Mouse (Mus musculus) kidney, adult 8-10 months (tissue): ENCODE results near the gene Atp5l.
A peak's percentile ranks its signal among the peaks of the same experiment; 100 is the strongest.
"Not testable (repeated sequence)": the region's sequence is repeated elsewhere in the genome, so short reads cannot be mapped to it uniquely, and the experiment has no call there.

Source experiments
- DNase-seq, 2 experiments: peaks; one replicate each; pipeline ENCODE4 v3.0.0; 2022

Gene Atp5l

DNA sequence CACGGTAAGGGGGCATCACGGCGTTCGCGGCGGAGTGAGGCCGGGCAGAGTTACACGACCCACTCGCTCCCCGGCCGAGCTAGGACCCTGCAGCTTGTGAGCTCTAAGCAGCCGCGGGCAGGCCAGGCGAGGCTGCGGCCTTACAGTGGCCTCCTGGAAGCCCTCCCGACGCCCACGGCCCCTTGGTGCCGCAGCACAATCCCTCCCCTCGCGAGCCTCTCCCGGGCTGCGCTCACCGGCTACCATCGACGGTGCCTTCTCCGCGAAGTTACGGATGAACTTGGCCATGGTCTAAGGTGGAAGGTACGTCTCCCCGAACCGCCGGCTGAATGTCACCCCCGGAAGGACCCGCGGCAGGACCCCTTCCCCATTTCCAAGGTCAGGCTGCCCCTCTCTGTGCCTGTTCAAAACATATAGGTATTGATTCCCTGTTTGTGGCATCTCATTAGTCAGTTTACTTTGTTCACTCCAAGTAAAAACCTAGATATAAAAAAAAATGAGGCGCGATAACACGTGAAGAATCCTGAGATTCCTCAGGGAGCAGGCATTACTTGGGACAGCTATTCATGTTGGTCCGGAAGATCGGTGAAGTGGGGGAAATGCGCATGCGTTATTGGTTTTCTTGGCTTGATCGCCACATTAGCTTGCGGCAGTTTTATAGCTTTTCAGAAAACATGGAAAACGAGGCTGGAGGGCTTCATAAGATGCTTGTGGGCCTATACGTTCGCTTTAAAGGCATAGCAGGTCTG is at the start of gene Atp5l:
Gene Atp5l, minus strand, starts transcription at position 369 of the 749 bp plus-strand sequence.
- DNase-seq = peak; percentile 88 to 91

DNA sequence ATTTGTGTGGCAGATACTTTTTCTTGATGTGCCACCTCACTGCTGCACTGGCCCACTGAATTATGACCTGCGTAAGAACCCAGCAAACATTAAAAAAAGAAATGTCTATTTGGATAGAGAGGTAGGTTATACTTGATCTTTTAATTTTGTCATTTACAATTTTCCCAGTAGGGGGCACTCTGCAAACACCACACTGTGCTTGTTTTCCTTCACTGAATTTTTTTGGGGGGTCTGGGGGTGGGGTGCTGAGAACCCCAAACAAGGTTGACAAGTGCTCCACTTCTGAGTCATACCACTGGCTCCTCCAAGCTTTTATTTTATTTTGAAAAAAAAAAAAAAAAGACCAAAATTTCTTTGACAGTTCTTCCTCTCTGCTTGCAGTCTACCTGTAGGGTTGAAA is 48.9 kb upstream of the Atp5l start:
- DNase-seq = no peak

DNA sequence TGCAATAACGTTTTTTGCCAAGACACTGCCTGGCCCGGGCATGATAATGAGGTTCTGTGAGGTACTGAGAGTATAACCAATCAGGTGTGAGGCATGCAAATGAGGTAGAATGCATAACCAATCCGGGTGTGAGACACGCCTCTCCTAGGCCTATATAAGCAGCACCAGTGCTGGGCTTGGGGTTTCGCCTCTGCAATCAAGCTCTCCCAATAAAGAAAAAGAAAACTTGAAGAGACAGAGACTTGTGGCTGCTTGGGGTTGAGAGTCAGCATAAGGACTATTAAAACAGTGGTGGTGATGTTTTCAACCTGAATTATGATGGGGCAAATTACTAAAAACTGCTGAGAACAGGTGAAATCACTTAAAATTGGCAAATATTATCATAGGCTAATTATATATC is 47.2 kb upstream of the Atp5l start:
- not testable (repeated sequence) for DNase-seq

DNA sequence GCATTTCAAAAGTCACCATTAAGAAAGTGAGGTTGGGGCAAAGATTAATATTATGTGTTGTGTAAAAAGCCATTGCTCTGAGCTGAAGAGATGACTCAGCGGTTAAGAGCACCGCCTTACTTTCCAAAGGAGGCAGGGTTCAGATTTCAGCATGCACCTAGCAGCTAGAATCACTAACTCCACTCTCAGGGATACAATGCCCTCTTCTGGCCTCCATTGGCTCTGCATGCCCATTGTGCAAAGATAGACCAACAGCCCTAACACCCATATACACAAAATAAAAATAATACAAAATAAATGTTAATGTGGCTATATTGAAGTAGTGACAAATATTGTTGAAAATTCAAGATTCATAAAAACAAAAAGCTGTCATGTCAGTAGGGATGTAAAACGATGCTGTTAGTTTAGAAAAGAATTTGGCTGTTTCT is 46.3 kb upstream of the Atp5l start:
- peak; percentile 89 to 92 for DNase-seq

DNA sequence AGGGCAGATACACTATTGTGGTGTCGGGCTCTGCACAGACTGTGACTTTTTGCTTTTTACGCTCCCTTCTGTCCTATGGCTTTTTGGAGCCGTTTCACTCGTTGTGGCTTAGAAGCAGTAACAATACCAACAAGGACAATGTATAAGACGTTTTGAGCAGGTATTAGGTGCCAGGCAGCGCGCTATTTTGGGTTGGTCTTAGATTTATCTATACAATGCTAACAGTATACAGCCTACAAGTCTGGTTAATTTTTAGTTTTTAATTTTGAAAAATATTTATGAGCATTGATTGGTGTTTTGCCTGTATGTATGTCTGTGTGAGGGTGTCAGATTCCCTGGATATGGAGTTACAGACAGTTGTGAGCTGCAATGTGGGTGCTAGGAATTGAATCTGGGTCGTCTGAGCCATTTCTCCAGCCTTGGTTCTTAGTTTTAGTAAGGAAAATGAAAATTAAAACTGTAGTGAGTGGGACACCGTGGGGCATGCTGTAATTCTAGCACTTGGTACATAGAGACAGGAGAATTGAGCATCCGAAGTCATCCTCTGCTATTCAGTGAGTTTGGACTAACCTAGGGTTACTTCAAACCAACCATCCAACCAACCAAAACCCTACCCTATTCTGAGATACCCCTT is 45.4 kb upstream of the Atp5l start:
- no peak for DNase-seq

DNA sequence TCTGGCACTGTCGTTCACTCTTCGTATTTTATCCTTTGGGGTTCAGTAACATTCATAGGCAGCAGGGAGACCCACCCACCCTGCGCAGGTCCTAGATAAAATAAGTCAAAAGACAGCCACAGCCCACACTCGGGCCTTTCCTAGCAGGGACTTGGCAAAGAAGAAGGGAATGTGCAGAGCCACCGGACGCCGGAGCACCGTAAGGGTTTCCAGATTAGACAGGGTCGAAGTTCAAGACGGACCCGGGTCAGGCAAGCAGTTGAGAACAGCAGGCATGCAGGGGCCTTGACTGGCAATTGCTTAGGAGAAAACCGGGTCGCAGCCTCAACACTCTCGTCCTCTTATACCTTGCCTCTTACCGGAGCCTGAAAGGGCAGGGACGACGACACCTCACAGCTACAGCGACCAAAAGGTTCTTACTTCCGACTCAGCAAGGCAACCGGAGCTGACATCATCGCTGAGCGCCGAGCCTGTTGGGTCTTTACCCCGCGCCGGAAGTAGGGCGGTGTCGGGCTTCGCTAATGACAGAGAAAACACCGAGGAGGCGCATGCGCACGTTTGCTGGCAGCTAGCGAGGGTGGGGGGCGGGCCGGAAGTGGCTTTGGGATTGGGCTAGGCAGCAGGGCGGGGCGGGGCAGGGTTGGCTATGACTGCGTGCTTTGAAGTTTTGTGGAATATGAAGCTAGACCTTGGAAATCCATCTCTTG is 44.7 kb upstream of the Atp5l start, which contains the start of gene Ube4a:
Gene Ube4a, minus strand, starts transcription at position 475 of the 707 bp plus-strand sequence.
- DNase-seq = peak; percentile 98 to 99

DNA sequence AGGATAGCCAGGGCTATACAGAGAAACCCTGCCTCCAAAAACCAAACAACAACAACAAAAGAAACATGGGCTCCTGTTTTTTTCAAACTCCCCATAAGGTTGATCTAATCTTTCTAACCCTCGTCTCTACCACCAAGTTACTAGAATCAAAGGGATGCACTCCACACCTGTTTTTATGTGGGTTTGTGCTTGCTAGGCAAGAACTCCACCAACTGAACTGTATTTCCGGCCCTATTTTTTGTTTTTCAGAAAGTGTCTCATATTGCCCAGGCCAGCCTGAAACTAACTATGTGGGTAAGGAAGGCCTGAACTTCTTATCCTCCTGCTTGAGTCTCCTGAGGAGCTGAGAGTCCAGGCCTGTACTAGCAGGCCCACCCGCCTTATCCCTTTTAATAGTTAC is 33.9 kb upstream of the Atp5l start:
- DNase-seq = no peak

DNA sequence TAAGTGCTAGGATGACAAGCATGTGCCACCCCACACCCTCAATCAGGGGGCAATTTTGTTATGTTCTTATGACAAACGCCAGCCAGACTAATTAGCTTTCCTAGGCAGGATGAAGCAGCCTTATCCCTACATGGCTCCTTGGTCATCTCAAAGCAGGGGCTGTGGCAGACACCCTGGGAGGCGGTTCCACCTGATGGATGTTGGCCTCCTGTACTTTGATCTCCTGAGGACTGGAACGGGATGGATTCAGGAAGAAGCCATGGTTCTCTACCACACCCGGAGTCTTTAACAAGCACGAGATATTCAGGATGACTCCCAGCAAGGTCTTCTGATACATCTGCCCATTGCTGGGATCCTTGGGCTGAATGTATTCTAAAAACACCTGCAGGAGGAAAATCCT is 27.3 kb upstream of the Atp5l start:
- DNase-seq = peak in 1 of 2 experiments; percentile 37

DNA sequence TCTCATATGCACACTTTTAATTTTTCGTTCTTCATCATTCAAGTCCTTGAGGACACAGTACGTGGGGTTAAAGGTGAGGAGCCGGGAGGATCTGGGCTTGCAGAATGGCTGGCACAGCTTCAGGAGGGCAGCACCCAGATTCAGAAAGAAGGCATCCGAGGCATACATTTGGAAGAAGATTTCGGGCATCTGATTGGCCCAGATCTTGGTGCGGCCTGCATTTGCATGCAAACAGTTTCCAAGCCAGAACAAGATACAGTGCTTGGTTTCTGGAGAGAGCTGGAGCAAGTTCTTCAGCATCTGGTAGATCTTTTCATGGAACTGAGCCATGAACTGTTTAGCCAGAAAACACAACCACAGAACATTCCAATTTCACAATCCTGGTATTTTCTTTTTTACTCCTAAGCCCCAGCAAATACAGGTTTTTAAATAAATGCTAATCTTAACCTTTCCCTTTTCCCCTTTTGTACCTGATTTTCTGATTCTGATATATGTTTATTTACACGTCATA is 25.7 kb upstream of the Atp5l start:
- no peak for DNase-seq

DNA sequence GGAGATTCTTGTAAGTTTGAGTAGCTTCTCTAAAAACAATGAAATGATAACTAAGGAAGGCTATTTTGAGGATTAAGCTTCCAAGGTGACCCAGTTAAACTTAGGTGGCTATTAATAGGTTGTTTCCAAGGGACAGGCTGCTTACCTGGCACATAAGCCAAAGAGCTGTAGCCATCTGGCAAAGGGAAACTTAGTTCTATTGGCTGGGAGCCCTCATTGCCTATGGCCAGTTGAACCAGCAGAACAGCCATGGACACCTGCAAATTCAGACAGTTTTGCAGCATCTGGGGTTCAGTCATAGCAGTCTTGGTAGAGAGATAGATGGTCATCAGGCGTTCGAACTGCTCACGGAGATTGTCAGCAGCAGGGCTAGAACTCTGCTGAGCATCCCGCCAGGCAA is 21.9 kb upstream of the Atp5l start:
- no peak for DNase-seq

DNA sequence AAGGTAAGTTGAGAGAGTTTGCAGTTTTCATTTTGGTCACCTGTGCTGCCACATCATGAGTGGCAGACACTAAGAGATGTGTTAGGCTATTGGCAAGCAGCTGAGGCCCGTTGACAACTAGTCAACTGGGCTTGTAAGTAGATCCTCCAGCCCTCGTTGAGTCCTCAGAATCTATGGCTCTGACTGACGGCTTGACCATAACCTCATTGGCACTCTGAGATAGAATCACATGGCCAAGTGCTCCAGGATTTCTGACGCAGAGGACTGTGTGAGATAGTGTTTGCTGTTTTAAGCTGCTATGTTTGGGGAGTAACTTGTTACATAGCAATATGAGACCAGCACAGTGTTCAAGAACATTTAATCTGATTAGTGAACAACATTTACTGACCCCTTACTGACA is 21.2 kb upstream of the Atp5l start:
- DNase-seq = no peak

DNA sequence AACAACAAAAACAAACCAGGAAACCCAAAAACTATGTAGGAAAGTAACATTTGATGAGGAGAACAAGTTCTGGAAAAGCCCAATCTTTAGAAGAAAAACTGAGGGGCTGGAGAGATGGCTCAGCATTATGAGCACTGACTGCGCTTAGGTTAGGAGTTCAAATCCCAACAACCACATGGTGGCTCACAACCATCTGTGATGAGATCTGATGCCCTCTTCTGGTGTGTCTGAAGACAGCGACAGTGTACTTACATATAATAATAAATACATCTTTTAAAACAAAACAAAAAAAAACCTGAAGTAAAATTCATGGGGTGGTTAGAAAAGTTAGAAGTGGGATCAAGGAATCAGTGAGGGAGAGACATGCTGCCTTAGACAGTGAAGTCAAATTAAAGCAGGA is 1.0 kb upstream of the Atp5l start:
- no peak for DNase-seq

DNA sequence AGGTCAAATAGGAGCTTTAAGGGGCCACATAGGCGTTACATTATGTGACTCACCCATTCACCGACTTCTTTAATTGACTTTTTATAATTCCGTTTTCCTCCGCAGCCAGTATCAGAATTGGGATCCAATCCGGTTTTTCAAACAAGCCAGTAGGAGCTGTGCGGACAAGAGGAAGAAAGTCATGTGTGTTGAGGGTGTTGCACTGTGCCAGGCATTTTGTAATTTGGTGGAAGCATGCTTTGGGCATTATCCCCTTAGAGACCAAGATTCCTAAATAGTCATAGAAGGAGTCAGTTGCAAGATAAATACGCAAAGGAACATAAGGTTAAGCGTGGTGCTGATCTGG is 554 bp upstream of the Atp5l start:
- DNase-seq = peak in 1 of 2 experiments; percentile 73

DNA sequence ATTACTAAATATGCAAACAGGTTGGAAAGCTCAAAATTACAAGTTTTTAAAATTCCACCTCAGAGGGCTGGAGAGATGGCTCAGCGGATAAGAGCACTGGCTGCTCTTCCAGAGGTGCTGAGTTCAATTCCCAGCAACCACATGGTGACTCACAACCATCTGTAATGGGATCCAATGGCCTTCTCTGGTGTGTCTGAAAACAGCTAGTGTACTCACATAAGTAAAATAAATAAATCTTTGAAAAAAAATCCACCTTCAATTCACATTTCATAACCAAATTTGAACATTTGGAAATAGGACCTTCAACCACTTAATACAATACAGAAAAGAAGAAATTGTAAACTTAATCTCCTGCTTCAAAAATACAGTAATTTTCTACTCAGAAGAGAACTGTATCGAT is 936 bp downstream of the Atp5l start:
- DNase-seq = no peak

DNA sequence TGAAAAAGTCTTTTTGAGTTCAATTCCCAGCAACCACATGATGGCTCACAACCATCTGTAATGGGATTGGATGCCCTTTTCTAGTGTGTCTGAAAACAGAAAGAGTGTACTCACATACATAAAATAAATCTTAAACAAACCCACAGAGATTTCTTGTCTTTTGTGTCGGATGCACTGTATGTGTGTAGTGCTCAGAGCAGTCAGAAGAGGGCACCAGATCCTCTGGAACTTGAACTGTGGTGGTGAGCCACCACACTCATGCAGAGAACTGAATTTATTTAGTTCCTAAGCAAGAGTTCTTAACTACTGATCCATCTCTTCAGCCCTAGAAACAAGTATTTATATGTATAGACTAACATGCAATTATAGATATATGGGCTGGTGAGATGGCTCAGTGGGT is 4.3 kb downstream of the Atp5l start:
- peak in 1 of 2 experiments; percentile 45 for DNase-seq

DNA sequence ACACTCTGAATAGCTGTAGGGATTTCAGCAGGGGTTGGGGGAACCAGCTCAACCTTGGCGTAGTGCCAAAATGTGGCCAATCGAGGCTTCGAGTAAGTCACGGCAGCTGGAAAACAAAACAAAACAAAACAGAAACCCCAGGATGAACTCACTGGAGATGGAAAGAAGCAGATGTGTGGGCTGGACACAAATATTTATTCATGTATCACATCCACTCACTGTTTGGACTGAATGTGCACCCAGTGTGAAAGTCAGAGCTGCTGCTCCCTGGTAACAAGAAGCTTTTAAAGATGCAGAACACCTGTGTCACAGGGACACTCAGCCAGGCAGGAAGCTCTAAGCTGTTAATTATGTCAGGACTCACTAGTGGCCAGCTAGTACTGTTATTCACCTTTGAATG is 5.8 kb downstream of the Atp5l start:
- DNase-seq = no peak

DNA sequence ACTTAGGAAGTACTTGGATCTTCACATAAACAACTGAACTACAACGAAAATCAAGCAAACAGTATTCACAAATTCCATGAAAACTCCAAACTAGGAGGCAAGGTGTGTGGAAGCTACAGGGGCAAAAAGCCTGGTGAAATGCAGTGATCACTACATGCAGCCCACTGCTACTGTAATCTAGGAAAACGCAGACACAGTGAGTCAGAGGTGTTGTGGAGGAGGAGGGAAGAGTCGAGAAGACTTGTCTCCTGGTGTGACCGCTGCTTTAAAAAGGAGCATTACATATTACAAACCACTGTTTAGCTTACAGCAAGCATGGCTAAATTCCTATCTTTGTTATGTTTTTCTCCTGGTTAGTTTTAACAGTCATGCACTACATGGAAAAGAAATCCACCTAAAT is 9.2 kb downstream of the Atp5l start:
- no peak for DNase-seq

DNA sequence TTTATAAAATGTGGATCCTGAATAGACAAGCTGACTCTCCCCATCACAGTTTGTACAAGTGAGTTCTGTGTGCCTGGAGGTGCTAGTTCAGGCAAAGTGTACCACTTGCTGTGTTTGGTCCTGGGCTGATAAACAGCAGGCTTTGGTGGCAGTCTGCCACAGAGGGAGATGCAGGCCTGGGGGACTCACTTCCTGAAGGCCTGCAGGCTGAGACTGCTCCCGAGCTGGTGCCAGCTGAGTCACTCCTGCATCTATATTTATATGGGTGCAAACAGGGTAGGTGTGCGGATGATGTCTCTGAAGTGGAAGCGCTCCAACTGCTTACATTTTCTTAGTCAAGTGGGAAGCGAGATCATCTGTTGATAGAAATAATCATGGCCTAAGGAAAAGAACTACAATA is 14.9 kb downstream of the Atp5l start:
- no peak for DNase-seq

DNA sequence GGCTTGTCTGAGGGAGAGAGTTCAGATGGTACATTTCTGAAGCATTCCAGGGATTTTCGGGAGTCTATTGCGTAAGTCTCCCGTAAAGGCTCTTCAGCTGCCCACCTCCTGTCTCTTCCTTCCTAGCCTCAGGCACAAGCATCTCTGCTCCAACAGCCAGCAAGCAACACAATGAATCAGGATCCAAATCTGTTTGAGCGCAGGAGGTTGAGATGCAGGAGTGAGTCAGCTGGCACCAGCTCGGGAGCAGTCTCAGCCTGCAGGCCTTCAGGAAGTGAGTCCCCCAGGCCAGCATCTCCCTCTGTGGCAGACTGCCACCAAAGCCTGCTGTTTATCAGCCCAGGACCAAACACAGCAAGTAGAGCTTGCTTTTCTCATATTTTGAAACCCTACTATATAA is 15.6 kb downstream of the Atp5l start:
- peak in 1 of 2 experiments; percentile 18 for DNase-seq

DNA sequence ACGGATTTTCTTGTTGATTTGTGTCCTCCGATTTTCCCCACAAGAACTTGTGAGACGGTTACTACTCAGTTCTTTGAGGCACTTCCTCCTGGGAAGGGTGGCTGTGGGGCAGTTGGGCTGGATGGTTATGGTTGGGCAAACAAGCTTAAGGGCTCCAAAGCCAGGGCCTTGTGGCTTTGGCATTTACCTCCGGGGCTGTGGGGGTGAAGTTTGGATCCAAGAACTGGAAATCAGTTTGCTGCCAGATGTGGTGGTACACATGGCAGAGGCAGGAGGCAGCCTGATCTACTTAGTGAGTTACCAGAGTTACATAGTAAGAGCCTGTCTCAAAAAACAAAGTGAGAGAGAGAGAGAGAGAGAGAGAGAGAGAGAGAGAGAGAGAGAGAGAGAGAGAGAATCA is 16.7 kb downstream of the Atp5l start:
- no peak for DNase-seq

DNA sequence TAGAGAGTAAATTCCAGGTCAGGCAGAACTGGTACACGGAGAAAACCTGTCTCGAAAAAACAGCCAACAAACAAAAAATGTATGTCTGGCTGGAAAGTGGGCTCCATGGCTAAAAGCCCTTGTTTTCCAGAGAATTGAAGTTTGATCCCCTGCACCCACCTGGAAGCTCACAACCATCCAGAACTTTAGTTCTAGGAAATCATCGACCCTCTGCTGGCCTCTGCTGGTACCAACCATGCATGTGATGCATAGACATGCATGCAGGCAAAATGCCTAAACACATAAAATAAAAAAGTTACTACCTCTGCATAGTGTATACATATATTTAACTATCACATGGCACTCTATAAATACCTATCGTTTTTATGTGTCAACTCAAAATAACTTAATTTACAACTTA is 20.1 kb downstream of the Atp5l start:
- DNase-seq = peak in 1 of 2 experiments; percentile 46

DNA sequence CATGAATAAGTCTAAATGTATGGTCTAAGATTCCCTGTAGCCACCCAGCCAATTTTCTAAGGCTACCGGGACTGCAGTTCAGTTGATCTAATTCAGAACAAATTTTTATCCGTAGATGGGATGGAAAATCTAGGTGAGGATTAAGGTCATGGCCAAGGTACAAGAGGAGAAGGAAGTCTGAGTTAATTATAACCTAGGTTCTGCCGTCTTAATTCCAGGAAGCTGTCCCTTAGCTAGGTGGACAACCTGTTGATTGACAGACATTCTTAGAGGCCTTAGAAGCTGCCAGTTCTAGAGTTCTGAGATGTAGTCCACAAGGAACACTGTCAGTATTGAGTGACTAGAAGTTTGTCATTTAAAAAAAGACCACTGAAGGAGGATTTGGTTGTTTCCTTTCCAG is 20.8 kb downstream of the Atp5l start:
- DNase-seq = peak in 1 of 2 experiments; percentile 70

DNA sequence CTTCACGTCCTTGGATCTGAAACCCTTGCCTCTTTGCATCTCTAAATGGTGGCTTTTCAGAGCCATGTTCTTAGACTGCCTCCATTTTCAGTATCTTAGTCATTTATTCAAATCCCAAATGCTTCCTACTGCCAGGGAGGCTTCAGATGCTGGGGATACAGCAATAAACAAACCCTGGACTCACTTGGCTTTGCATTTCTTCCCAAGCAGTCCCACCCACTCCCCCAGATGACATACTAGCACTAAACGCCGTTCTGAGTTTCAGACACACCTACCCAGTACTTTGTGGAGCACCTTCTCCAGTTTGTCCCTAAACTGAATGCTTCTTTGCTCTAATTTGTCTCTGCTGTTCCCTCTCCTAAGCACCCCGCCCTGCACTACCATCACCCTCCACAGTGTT is 23.5 kb downstream of the Atp5l start:
- no peak for DNase-seq

DNA sequence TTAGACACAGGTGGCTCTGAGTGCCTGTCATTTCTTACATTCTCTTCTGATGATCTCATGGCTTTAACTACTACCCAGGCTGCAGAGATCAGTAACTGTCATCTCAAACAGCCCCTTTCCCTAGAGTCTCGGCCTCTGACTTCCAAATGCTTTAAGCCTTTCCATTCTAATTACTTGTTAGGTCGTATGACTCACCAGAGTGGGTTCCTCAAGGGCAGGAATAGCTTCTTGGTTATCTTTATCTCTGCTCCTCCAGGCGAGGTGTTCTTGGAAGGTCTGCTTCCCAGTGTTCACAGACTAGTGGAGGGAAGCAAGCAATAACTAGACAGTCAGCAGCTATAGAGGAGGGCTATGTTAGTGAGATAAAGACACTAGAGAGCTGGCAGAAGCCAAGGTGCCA is 27.9 kb downstream of the Atp5l start:
- DNase-seq = no peak
